Mouse (Mus musculus): ENCODE measurements at regions not wholly inside any gene's neighbourhood (a gene's known extent, or its start where the extent isn't known, plus 50 kb on each side); places are given as distances from the start of the nearest gene placed in this dataset.

GRCm38 (mm10) chr7:71409903-71410302 lies 58.6 kb upstream of the Gm10295 start:
- no peak for ATAC-seq (ENCODE audit: low read depth)
- no peaks in the 10 kb centered on the region for H3K9me3 ChIP-seq (ENCODE audit: control insufficient read depth, low read length)
- peaks cover 17% of the 10 kb centered on the region for H3K4me1 ChIP-seq (replicated peaks; ENCODE audit: control insufficient read depth, insufficient read depth, low read length)
- no peak overlapping the region for H3K4me2 ChIP-seq (ENCODE audit: low read depth, low read length)
- H3K4me3 ChIP-seq (ENCODE audit: low read length) = no peak overlapping the region
- H3K27ac ChIP-seq (ENCODE audit: low read length) = peak overlapping the region; percentile 95
- H3K27me3 ChIP-seq (ENCODE audit: control insufficient read depth, insufficient read depth, low read depth, low read length) = no peaks in the 10 kb centered on the region
- 33% methylated on average over 9 of the region's 9 CpGs for WGBS
- H3K36me3 ChIP-seq (ENCODE audit: control insufficient read depth, insufficient read depth, low read length) = no peaks in the 10 kb centered on the region
- H3K9ac ChIP-seq (ENCODE audit: low read length) = no peak overlapping the region

- WGBS = 25% methylated on average over 5 of the region's 5 CpGs
- peaks cover 17% of the 10 kb centered on the region for H3K4me1 ChIP-seq (replicated peaks; ENCODE audit: control insufficient read depth, insufficient read depth, low read length)
- H3K27me3 ChIP-seq (ENCODE audit: control insufficient read depth, insufficient read depth, low read depth, low read length) = no peaks in the 10 kb centered on the region
- peak; percentile 37; the same call in 1 of the 2 replicates for ATAC-seq (ENCODE audit: low read depth)
- H3K4me3 ChIP-seq (ENCODE audit: low read length) = no peak overlapping the region
- H3K4me2 ChIP-seq (ENCODE audit: low read depth, low read length) = no peak overlapping the region
- H3K36me3 ChIP-seq (ENCODE audit: control insufficient read depth, insufficient read depth, low read length) = no peaks in the 10 kb centered on the region
- H3K9me3 ChIP-seq (ENCODE audit: control insufficient read depth, low read length) = no peaks in the 10 kb centered on the region
- peak overlapping the region; percentile 95 for H3K27ac ChIP-seq (ENCODE audit: low read length)
- H3K9ac ChIP-seq (ENCODE audit: low read length) = peak overlapping the region; percentile 18; the same call in 1 of the 2 replicates
Observed at GRCm38 (mm10) chr7:71409061-71409460, 57.8 kb upstream of the Gm10295 start.

GRCm38 (mm10) chr7:71406283-71406682 lies 55.0 kb upstream of the Gm10295 start:
- Histone ChIP-seq H3K4me3 (ENCODE audit: low read length) (no peak overlapping the region), H3K9me3 (ENCODE audit: control insufficient read depth, low read length) (no peaks in the 10 kb centered on the region), H3K9ac (ENCODE audit: low read length) (no peak overlapping the region), H3K4me2 (ENCODE audit: low read depth, low read length) (no peak overlapping the region), H3K4me1 (replicated peaks; ENCODE audit: control insufficient read depth, insufficient read depth, low read length) (peaks cover 17% of the 10 kb centered on the region), H3K27me3 (ENCODE audit: control insufficient read depth, insufficient read depth, low read depth, low read length) (no peaks in the 10 kb centered on the region), H3K36me3 (ENCODE audit: control insufficient read depth, insufficient read depth, low read length) (no peaks in the 10 kb centered on the region), H3K27ac (ENCODE audit: low read length) (no peak overlapping the region)
- WGBS = 81% methylated on average over 8 of the region's 8 CpGs
- ATAC-seq (ENCODE audit: low read depth) = no peak

Measured in lung, embryonic 16.5 days (tissue).